21 mouse cellular contexts compared by ENCODE assay signal in genomic region chr6:18305130-18305529, GRCm38 (mm10).
DNase-seq lines count a peak whose midpoint lies in the region; ATAC-seq and TF ChIP-seq lines count a peak whose summit lies in the region.
"Had no signal": no experiment of that assay in that cellular context is flagged by ENCODE, and none has a peak within 500 bp of the region (broad histone marks: within the 10 kb centered on the region; RNA-seq: fewer than 3 reads in every experiment).

No protein-coding gene starts in this region.

- no peak overlapping the region for H3K4me3 ChIP-seq in intestine, embryonic 15.5 days (replicated peaks)
- H3K4me3 ChIP-seq in intestine, embryonic 16.5 days (ENCODE audit: low read length) = no peak overlapping the region
- H3K4me3 ChIP-seq in intestine, postnatal 0 days (ENCODE audit: low read depth, low read length) = no peak overlapping the region

- no peaks in the 10 kb centered on the region for H3K4me1 ChIP-seq in intestine, embryonic 15.5 days (replicated peaks)
- H3K4me1 ChIP-seq in intestine, embryonic 16.5 days (ENCODE audit: control insufficient read depth, insufficient read depth, low read length) = 0 out of 2 replicates have a peak, but pooled peaks cover 2% of the 10 kb centered on the region
- no peaks in the 10 kb centered on the region; the same call in 1 of the 2 replicates for H3K4me1 ChIP-seq in intestine, postnatal 0 days (replicated peaks; ENCODE audit: control insufficient read depth, insufficient read depth, low read length)

- WGBS in intestine, embryonic 15.5 days = 56% methylated on average over 4 of the region's 4 CpGs
- 53% methylated on average over 4 of the region's 4 CpGs for WGBS in intestine, embryonic 16.5 days
- WGBS in intestine, postnatal 0 days = 44% methylated on average over 4 of the region's 4 CpGs

- no peak overlapping the region for H3K9ac ChIP-seq in intestine, embryonic 15.5 days
- no peak overlapping the region for H3K9ac ChIP-seq in intestine, embryonic 16.5 days (ENCODE audit: low read depth, low read length)
- H3K9ac ChIP-seq in intestine, postnatal 0 days (ENCODE audit: low read depth, low read length) = no peak overlapping the region

- ATAC-seq in intestine, embryonic 15.5 days = peak; percentile 87
- ATAC-seq in intestine, embryonic 16.5 days = peak; percentile 83
- peak; percentile 64 for ATAC-seq in intestine, postnatal 0 days
- ATAC-seq: activated CD4-positive, CD25-positive, alpha-beta regulatory T cell, adult 4 months; CD4-positive, CD25-positive, alpha-beta regulatory T cell, adult 4 months; Patski had no signal

- no peak overlapping the region for H3K4me2 ChIP-seq in intestine, embryonic 15.5 days (replicated peaks)
- H3K4me2 ChIP-seq in intestine, embryonic 16.5 days (ENCODE audit: low read depth, low read length) = no peak overlapping the region
- H3K4me2 ChIP-seq in intestine, postnatal 0 days (replicated peaks; ENCODE audit: low read depth) = no peak overlapping the region

- no peaks in the 10 kb centered on the region for H3K9me3 ChIP-seq in intestine, embryonic 15.5 days
- H3K9me3 ChIP-seq in intestine, embryonic 16.5 days (ENCODE audit: control insufficient read depth, low read length) = no peaks in the 10 kb centered on the region
- no peaks in the 10 kb centered on the region for H3K9me3 ChIP-seq in intestine, postnatal 0 days (ENCODE audit: control insufficient read depth)
- H3K9me3 ChIP-seq: G1E had no signal

- TF ChIP-seq CTCF in intestine, postnatal 0 days (IDR thresholded peaks at IDR 0.05; ENCODE audit: low read depth) = no peak

- no peak overlapping the region for H3K27ac ChIP-seq in intestine, embryonic 15.5 days
- H3K27ac ChIP-seq in intestine, embryonic 16.5 days (ENCODE audit: low read length) = no peak overlapping the region
- peak overlapping the region; percentile 46; the same call in 1 of the 2 replicates for H3K27ac ChIP-seq in intestine, postnatal 0 days (ENCODE audit: low read depth, low read length)

- DNase-seq in kidney, adult 9 months = no peak
- DNase-seq in neural tube, embryonic 10.5 days (ENCODE audit: extremely low spot score, low spot score) = no peak
- no peak for DNase-seq in urinary bladder, postnatal 25 days (ENCODE audit: low spot score)
- DNase-seq: adrenal gland, adult 2 months; adrenal gland, adult 8-10 months; adrenal gland, postnatal 10 days; adrenal gland, postnatal 14 days; adrenal gland, postnatal 25 days; adrenal gland, postnatal 36 days; B cell, adult 2 months; cerebellum, adult 11 months; cerebellum, adult 11-12 months; cerebellum, adult 18-20 months had no signal

- H3K36me3 ChIP-seq in intestine, embryonic 15.5 days = no peaks in the 10 kb centered on the region
- no peaks in the 10 kb centered on the region for H3K36me3 ChIP-seq in intestine, embryonic 16.5 days (ENCODE audit: control insufficient read depth, insufficient read depth, low read length)
- H3K36me3 ChIP-seq in intestine, postnatal 0 days (ENCODE audit: control insufficient read depth, insufficient read depth) = no peaks in the 10 kb centered on the region
- H3K36me3 ChIP-seq: G1E had no signal

- no peaks in the 10 kb centered on the region for H3K27me3 ChIP-seq in intestine, embryonic 15.5 days (replicated peaks)
- H3K27me3 ChIP-seq in intestine, embryonic 16.5 days (replicated peaks; ENCODE audit: control insufficient read depth, insufficient read depth, low read length) = no peaks in the 10 kb centered on the region
- H3K27me3 ChIP-seq in intestine, postnatal 0 days (replicated peaks; ENCODE audit: control insufficient read depth, insufficient read depth, low read length) = no peaks in the 10 kb centered on the region
- H3K27me3 ChIP-seq: CH12.LX, Patski had no signal
